In the genomic region with DNA sequence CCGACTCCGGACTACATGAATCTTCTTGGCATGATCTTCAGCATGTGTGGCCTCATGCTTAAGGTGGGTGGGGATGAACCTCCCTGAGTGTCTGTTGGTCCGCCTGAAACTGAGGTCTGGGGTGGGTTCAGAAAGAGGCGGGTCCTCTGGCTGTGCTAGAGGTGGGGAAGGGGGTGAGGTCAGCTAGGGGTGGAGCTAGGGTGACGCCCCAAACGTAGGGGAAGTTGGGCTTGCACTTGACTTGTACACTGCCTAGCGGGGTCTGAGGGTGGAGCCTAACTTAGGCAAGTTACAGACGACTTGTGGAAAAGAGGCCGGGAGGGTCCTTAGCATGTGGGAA, we compare ENCODE assay signal across 8 mouse cellular contexts. TPM values are rescaled to one million over a fixed set of nuclear protein-coding genes. Genes with fewer than 3 reads are reported as not detected.
DNase-seq lines count a peak whose midpoint lies in the region; ATAC-seq and TF ChIP-seq lines count a peak whose summit lies in the region.

Wdr83 (minus strand) TSS at position 91 of the 340 bp plus-strand sequence.

- ATAC-seq in hindbrain, embryonic 16.5 days, result peak; percentile 44; the same call in 1 of the 2 replicates
- ATAC-seq in limb, embryonic 13.5 days (ENCODE audit: low FRiP score, low read depth), result peak; percentile 67
- ATAC-seq in midbrain, embryonic 13.5 days, result peak; percentile 40

- no peak for DNase-seq in cerebellum, adult 2 months
- DNase-seq in cerebellum, adult 11-12 months, result no peak
- DNase-seq in brain, embryonic 14.5 days (ENCODE audit: low read depth), result no peak
- no peak for DNase-seq in gastrocnemius, adult 8-10 months (ENCODE audit: low spot score in 2 of 2)
- DNase-seq in thymus, postnatal 4 days, result peak; percentile 73

- H3K27ac ChIP-seq in cerebellum, adult 2 months (ENCODE audit: insufficient read depth, low read length), result peak within 1 kb of the TSS; percentile 35
- peak within 1 kb of the TSS; percentile 73 for H3K27ac ChIP-seq in hindbrain, embryonic 16.5 days (ENCODE audit: low read depth, low read length)
- peak within 1 kb of the TSS; percentile 44; the same call in 1 of the 2 replicates for H3K27ac ChIP-seq in limb, embryonic 13.5 days
- H3K27ac ChIP-seq in midbrain, embryonic 13.5 days, result peak within 1 kb of the TSS; percentile 40; the same call in 1 of the 2 replicates

- peaks cover 13% of the 10 kb centered on the region for H3K4me1 ChIP-seq in cerebellum, adult 2 months (ENCODE audit: control insufficient read depth, insufficient read depth, low read length)
- peaks cover 24% of the 10 kb centered on the region for H3K4me1 ChIP-seq in hindbrain, embryonic 16.5 days (ENCODE audit: control insufficient read depth, insufficient read depth, low read depth, low read length)
- H3K4me1 ChIP-seq in limb, embryonic 13.5 days, result peaks cover 37% of the 10 kb centered on the region
- H3K4me1 ChIP-seq in midbrain, embryonic 13.5 days (replicated peaks), result peaks cover 36% of the 10 kb centered on the region

- H3K4me2 ChIP-seq in hindbrain, embryonic 16.5 days (ENCODE audit: low read length), result peak within 1 kb of the TSS; percentile 95
- H3K4me2 ChIP-seq in limb, embryonic 13.5 days (replicated peaks), result peak within 1 kb of the TSS; percentile 96
- H3K4me2 ChIP-seq in midbrain, embryonic 13.5 days (replicated peaks), result peak within 1 kb of the TSS; percentile 96

- H3K36me3 ChIP-seq in hindbrain, embryonic 16.5 days (ENCODE audit: control insufficient read depth, insufficient read depth, low read length), result no peaks in the 10 kb centered on the region
- peaks cover 25% of the 10 kb centered on the region for H3K36me3 ChIP-seq in limb, embryonic 13.5 days
- peaks cover 24% of the 10 kb centered on the region for H3K36me3 ChIP-seq in midbrain, embryonic 13.5 days

- no peak for TF ChIP-seq POLR2A in cerebellum, adult 2 months (IDR thresholded peaks at IDR 0.05; ENCODE audit: borderline replicate concordance, insufficient read depth, low read length)
- no peak for TF ChIP-seq POLR2A in brain, embryonic 14.5 days (IDR thresholded peaks at IDR 0.05; ENCODE audit: borderline replicate concordance, extremely low read depth, insufficient read depth, insufficient read length, poor library complexity, severe bottlenecking)

- H3K9ac ChIP-seq in hindbrain, embryonic 16.5 days (ENCODE audit: low read depth, low read length), result peak within 1 kb of the TSS; percentile 88
- peak within 1 kb of the TSS; percentile 88 for H3K9ac ChIP-seq in limb, embryonic 13.5 days
- H3K9ac ChIP-seq in midbrain, embryonic 13.5 days (replicated peaks), result peak within 1 kb of the TSS; percentile 88

- no peaks in the 10 kb centered on the region for H3K9me3 ChIP-seq in hindbrain, embryonic 16.5 days (ENCODE audit: control insufficient read depth, low read length)
- no peaks in the 10 kb centered on the region for H3K9me3 ChIP-seq in limb, embryonic 13.5 days
- H3K9me3 ChIP-seq in midbrain, embryonic 13.5 days, result no peaks in the 10 kb centered on the region

- 1% methylated on average over 9 of the region's 9 CpGs for WGBS in cerebellum, adult 2 months
- 1% methylated on average over 9 of the region's 9 CpGs for WGBS in hindbrain, embryonic 16.5 days
- WGBS in limb, embryonic 13.5 days, result 1% methylated on average over 9 of the region's 9 CpGs
- 3% methylated on average over 9 of the region's 9 CpGs for WGBS in midbrain, embryonic 13.5 days

- no peaks in the 10 kb centered on the region for H3K27me3 ChIP-seq in cerebellum, adult 2 months (ENCODE audit: control insufficient read depth, insufficient read depth, low read length)
- H3K27me3 ChIP-seq in hindbrain, embryonic 16.5 days (replicated peaks; ENCODE audit: control insufficient read depth, insufficient read depth, low read length), result no peaks in the 10 kb centered on the region
- H3K27me3 ChIP-seq in limb, embryonic 13.5 days, result no peaks in the 10 kb centered on the region
- H3K27me3 ChIP-seq in midbrain, embryonic 13.5 days, result no peaks in the 10 kb centered on the region

- no peak for TF ChIP-seq CTCF in cerebellum, adult 2 months (IDR thresholded peaks at IDR 0.05; ENCODE audit: borderline replicate concordance, insufficient read depth, low read depth, low read length)
- no peak for TF ChIP-seq CTCF in brain, embryonic 14.5 days (IDR thresholded peaks at IDR 0.05; ENCODE audit: borderline replicate concordance, extremely low read depth, insufficient read depth, insufficient read length)

- H3K4me3 ChIP-seq in cerebellum, adult 2 months (replicated peaks; ENCODE audit: insufficient read depth, low read depth, low read length), result peak within 1 kb of the TSS; percentile 73
- H3K4me3 ChIP-seq in hindbrain, embryonic 16.5 days (ENCODE audit: low read length), result peak within 1 kb of the TSS; percentile 87
- H3K4me3 ChIP-seq in limb, embryonic 13.5 days, result peak within 1 kb of the TSS; percentile 89
- H3K4me3 ChIP-seq in midbrain, embryonic 13.5 days (replicated peaks), result peak within 1 kb of the TSS; percentile 82

RNA-seq across cellular contexts. Expression of gene Wdr83, which starts in this region (rescaled TPM):
- 54.4 and 54.9 TPM in 2 replicates for polyA plus RNA-seq in cerebellum, adult 2 months (2012; rRNA removed)
- polyA plus RNA-seq in brain, embryonic 14.5 days (2012; rRNA removed), result 64.9 and 86.6 TPM in 2 replicates
- 10 to 100 TPM; 15.4 to 20.4 (median 16.0) TPM for total RNA-seq in gastrocnemius, adult 8-10 months (2022)
- polyA plus RNA-seq in hindbrain, embryonic 16.5 days (2015; fragmentation: Nextera tagmentation; extraction: Ambion mirVana), result 45.5 and 50.6 TPM in 2 replicates
- 43.0 and 45.1 TPM in 2 replicates for polyA plus RNA-seq in limb, embryonic 13.5 days (2015; fragmentation: Nextera tagmentation; extraction: Ambion mirVana)
- polyA plus RNA-seq in midbrain, embryonic 13.5 days (2015; fragmentation: Nextera tagmentation; extraction: Ambion mirVana), result 64.1 and 68.8 TPM in 2 replicates
